Mouse (Mus musculus) heart, postnatal 0 days (tissue): Measurements from ENCODE around the gene Zc2hc1c.

Source experiments
- CTCF ChIP-seq: IDR thresholded peaks from 2 replicates; pipeline ENCODE4 v1.5.1; 2016; ENCODE audit warnings: antibody characterized with exemption, control low read depth, low read depth
- EP300 ChIP-seq: IDR thresholded peaks from 2 replicates; pipeline ENCODE4 v1.6.1; 2016; ENCODE audit warnings: antibody characterized with exemption, low read depth

DNA sequence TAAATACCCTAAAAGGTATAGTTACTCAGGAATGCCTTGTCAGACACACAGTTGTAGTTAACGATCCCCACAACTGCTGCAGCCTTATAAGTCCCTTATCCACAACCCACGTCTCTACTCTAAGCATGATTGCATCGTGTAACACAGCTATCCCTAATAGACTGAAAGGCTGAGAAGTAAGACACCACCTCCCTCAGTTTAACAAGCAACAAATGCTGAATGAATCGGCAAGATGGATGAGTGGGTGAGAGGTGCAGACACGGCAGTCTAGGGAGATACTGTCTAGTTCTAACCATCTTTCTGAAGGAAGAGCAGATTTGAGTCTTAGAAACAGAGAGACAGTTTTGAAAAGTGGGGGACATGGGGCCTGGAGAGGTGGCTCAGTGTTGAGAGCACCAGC is 25.2 kb upstream of the Zc2hc1c start:
- TF ChIP-seq CTCF (no peak), EP300 (no peak)
